Mouse (Mus musculus) midbrain, embryonic 13.5 days (tissue): ENCODE data around the gene Tcte3. TPM values are rescaled to one million over a fixed set of nuclear protein-coding genes. Genes with fewer than 3 reads are reported as not detected.
"Not testable (repeated sequence)": the region's sequence is repeated elsewhere in the genome, so short reads cannot be mapped to it uniquely, and the experiment has no call there.

Experiments used
- ATAC-seq: fragments of 200-750 bp; cut with Nextera tagmentation; 2 replicates; pipeline ENCODE4 v1.8.0; 2017; ENCODE audit warnings: mild to moderate bottlenecking, moderate TSS enrichment, moderate library complexity
- H3K27ac ChIP-seq: fragments of 300-500 bp; sonication (generic); 2 replicates; pipeline ENCODE4 v1.5.1; 2015; ENCODE audit warnings: inconsistent platforms, mild to moderate bottlenecking, moderate library complexity
- H3K27me3 ChIP-seq: fragments of 300-500 bp; sonication (generic); 2 replicates; pipeline ENCODE4 v1.6.1; 2015; ENCODE audit warnings: mild to moderate bottlenecking, inconsistent platforms
- H3K36me3 ChIP-seq: fragments of 300-500 bp; sonication (generic); 2 replicates; pipeline ENCODE4 v1.6.1; 2015; ENCODE audit warnings: mild to moderate bottlenecking, inconsistent platforms
- H3K4me1 ChIP-seq: fragments of 300-500 bp; sonication (generic); replicated peaks from 2 replicates; pipeline ENCODE4 v1.6.1; 2015; ENCODE audit warnings: inconsistent platforms
- H3K4me2 ChIP-seq: fragments of 300-500 bp; sonication (generic); replicated peaks from 2 replicates; pipeline ENCODE4 v1.6.1; 2015; ENCODE audit warnings: moderate library complexity, mild to moderate bottlenecking, inconsistent platforms
- H3K4me3 ChIP-seq: fragments of 300-500 bp; sonication (generic); replicated peaks from 2 replicates; pipeline ENCODE4 v1.5.1; 2015; ENCODE audit warnings: mild to moderate bottlenecking, inconsistent platforms
- H3K9ac ChIP-seq: fragments of 300-500 bp; sonication (generic); replicated peaks from 2 replicates; pipeline ENCODE4 v1.6.1; 2015; ENCODE audit warnings: mild to moderate bottlenecking, inconsistent platforms
- H3K9me3 ChIP-seq: fragments of 300-500 bp; sonication (generic); 2 replicates; pipeline ENCODE4 v1.6.1; 2016; ENCODE audit warnings: mild to moderate bottlenecking, inconsistent platforms
- WGBS: fragments of 180-500 bp; shearing (Covaris S2); methylation state at CpG from one replicate; pipeline ENCODE4 v1.1.7; 2015; 5-methylcytosine and 5-hydroxymethylcytosine counted together
- polyA plus RNA-seq: library from polyadenylated mRNA; unstranded; fragments of >200 nt; fragmentation: Nextera tagmentation; extraction: Ambion mirVana; gene quantifications from 2 replicates; pipeline ENCODE4 v1.2.1, GENCODE M21; 2015

The Tcte3 gene
- polyA plus RNA-seq = not detected in 2 replicates

DNA sequence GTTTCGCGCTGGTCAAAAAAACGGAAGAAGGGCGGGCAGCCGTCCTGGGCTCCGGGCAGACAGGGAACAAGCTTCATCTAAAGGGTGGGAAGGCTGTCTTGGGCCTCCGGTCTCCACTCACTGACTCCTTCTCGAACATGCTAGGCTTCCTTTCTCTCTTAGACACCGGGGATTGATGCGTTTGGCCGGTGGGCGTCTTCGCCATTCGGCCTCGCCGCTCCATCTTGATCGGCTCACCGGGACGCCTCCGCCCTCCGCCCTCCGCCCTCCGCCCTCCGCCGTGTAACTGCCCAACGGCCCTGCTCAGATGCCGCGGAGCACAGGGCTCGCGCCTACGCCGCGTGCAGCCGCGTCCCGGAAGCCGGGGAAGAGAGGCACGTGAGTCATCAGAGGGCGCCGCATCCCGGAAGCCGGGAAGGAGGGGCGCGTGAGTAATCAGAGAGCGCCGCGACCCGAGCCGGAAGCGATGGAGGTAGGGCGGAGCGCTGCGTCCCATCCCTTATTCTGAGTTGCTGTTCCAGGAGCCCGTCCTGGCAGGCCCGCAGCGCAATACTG lies at the start of gene Tcte3, which contains the start of the genes Ermard and Gm3448:
Gene Tcte3 (minus strand): TSS at position 314 of the 555 bp plus-strand sequence.
Gene Ermard (plus strand): TSS at position 34 of the 555 bp plus-strand sequence.
Gene Gm3448 (minus strand): TSS at position 363 of the 555 bp plus-strand sequence.
- not testable (repeated sequence) for H3K4me2 ChIP-seq, H3K36me3 ChIP-seq, H3K9ac ChIP-seq, H3K9me3 ChIP-seq, H3K27me3 ChIP-seq, H3K4me1 ChIP-seq, H3K27ac ChIP-seq
- ATAC-seq = peak; percentile 99
- H3K4me3 ChIP-seq = 0 out of 2 replicates have a peak within 1 kb of the TSS, but pooled peaks have one; percentile 21
- 0% methylated on average over 15 of the region's 56 CpGs for WGBS

DNA sequence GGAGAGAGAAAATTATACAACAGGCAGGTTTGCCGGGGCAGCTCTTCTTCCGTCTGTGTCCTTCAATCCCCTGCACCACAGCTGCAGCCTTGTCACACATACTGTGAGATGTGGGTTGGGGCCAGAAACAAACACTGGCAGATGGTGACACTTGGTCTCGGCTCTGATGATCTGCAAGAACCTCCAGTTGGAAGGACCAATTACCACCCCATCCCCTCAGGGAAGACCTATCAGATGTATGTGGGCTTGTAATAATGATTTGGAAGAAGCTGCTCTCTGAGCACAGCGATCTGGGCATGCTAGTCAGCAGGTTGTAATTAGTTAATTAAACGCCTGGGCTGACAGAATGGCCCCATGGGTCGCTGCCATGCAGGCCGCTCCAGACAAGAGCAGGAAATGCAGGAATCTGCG lies 47.3 kb upstream of the Tcte3 start:
- Histone ChIP-seq H3K36me3 (no peaks in the 10 kb centered on the region), H3K4me3 (no peak overlapping the region), H3K27me3 (no peaks in the 10 kb centered on the region), H3K4me2 (no peak overlapping the region), H3K9me3 (no peaks in the 10 kb centered on the region), H3K9ac (no peak overlapping the region), H3K27ac (peak overlapping the region; percentile 71), H3K4me1 (peaks cover 19% of the 10 kb centered on the region)
- 17% methylated on average over 8 of the region's 8 CpGs for WGBS
- ATAC-seq = peak; percentile 78

DNA sequence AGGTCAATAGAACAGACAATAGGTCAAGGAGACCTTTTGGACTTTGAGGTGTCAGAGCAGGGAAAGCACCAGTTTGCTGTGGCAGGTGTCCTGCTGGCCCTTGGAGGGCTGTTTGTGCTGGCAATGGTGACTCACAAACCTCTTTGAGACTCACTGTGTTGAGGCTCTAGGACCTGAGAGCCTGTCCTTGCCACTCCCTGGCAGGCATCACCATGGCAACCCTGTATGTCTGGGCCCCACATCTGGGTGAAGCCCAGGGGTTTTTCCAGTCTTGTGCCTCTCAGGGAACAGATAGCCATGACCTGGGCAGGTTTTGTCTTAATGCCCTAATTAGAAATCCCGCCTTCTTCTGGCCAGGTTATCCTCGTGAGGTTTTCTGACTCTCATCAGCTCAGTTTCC lies 46.9 kb upstream of the Tcte3 start:
- Histone ChIP-seq H3K4me1 (peaks cover 17% of the 10 kb centered on the region), H3K27me3 (no peaks in the 10 kb centered on the region), H3K36me3 (no peaks in the 10 kb centered on the region), H3K4me3 (no peak overlapping the region), H3K4me2 (no peak overlapping the region; the same call in 1 of the 2 replicates), H3K9ac (no peak overlapping the region; the same call in 1 of the 2 replicates), H3K27ac (peak overlapping the region; percentile 71), H3K9me3 (no peaks in the 10 kb centered on the region)
- 18% methylated on average over 2 of the region's 2 CpGs for WGBS
- peak; percentile 58 for ATAC-seq

DNA sequence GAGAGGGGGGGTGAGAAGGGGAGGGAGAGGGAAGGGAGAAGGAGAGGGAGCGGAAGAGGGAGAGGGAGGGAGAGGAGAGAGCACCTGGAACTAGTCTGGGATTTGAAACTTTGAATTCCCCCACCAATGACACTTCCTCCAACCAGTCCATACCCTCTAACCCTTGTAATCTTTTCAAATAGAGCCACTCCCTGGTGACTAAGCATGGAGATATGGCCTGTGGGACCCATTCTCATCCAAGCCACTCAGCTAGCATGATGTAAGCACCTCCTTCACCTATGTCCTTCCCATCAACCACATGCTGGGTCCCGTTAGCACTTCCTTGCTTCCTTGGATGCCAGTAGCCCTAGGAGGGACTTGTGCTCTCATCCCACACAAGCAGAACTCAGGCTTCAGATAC lies 43.7 kb upstream of the Tcte3 start:
- Histone ChIP-seq H3K36me3 (no peaks in the 10 kb centered on the region), H3K9me3 (no peaks in the 10 kb centered on the region), H3K27me3 (no peaks in the 10 kb centered on the region), H3K27ac (no peak overlapping the region), H3K9ac (no peak overlapping the region), H3K4me3 (no peak overlapping the region), H3K4me1 (peaks cover 17% of the 10 kb centered on the region), H3K4me2 (no peak overlapping the region)
- 77% methylated on average over 2 of the region's 2 CpGs for WGBS
- ATAC-seq = no peak

DNA sequence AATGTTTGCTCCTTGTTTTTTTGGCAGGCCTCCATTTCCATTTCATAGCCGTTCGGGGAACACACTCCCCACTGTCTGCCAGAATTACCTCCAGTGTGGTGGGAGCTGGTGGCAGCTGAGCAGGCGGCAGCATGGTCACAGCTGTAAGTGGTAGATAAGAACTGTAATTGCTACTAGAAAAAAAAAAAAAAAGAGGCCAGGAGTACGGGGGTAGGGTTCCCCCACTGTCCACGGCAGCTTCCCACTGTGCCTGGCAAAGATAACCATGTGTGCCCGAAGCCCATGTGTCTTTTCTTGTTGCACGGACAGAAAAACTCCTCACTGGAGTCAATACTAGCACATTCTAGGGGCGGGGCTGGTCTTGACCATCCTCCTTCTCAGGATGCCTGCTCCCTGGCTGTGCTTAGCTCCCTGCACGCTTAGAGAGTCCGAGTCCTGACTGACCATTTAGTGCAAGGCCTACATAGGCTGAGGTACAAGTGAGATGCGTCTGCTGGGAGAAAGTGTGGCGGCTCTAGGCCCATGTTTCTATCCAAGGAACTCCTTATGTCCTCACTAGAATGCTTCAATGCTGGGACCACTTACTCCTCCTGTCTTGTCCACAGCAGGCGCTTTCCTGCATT lies 43.0 kb upstream of the Tcte3 start:
- Histone ChIP-seq H3K9me3 (no peaks in the 10 kb centered on the region), H3K4me3 (no peak overlapping the region), H3K9ac (no peak overlapping the region), H3K4me1 (peaks cover 17% of the 10 kb centered on the region), H3K36me3 (no peaks in the 10 kb centered on the region), H3K4me2 (no peak overlapping the region), H3K27me3 (no peaks in the 10 kb centered on the region; the same call in 1 of the 2 replicates), H3K27ac (no peak overlapping the region)
- peak; percentile 43 for ATAC-seq
- WGBS = 74% methylated on average over 13 of the region's 13 CpGs

DNA sequence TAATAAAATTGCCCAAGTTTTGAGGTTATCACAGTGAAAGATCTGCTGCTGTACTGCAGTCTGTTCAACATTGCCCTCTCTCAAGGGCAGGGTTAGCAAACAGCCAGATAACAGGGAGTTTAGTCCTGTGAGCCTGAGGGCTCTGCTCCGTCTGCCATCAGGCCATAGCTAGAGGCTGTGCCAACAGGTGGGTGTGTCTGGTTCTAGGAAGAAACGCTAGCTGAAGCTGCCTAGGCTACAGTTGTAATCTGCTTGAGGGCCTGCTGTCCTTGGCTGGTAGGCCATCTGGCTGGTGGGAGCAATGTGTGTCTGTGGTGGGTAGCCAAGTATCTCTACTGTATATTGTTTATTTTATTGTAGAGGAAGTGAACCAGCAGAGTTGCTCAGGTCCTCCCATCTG lies 36.2 kb upstream of the Tcte3 start:
- H3K4me2 ChIP-seq = no peak overlapping the region
- H3K27me3 ChIP-seq = peaks cover 4% of the 10 kb centered on the region; the same call in 1 of the 2 replicates
- H3K9me3 ChIP-seq = no peaks in the 10 kb centered on the region
- no peak overlapping the region for H3K27ac ChIP-seq
- no peak overlapping the region for H3K4me3 ChIP-seq
- H3K4me1 ChIP-seq = 0 out of 2 replicates have a peak, but pooled peaks cover 2% of the 10 kb centered on the region
- 60% methylated on average over 2 of the region's 2 CpGs for WGBS
- no peak overlapping the region for H3K9ac ChIP-seq
- H3K36me3 ChIP-seq = no peaks in the 10 kb centered on the region
- no peak for ATAC-seq

DNA sequence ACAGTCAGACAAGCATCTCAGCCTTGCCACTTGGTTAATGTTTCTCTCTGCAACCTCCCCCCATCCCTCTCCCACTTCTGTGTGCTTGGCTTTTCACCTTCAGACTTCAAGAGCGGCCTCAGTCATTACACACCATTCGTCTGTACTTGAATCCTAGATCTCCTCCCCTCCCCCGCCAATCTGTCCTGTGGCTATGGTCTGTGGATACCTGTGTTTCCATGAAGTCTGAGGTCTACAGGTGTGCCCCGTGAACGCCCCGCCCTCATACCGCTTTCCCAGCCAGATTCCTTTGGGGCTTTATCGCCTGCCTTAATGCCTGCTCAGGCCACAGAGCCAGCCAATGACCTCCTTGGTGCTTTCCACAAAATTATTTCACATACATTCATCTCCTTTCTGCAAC lies 33.7 kb upstream of the Tcte3 start:
- Histone ChIP-seq H3K4me3 (no peak overlapping the region), H3K36me3 (no peaks in the 10 kb centered on the region), H3K4me1 (0 out of 2 replicates have a peak, but pooled peaks cover 2% of the 10 kb centered on the region), H3K4me2 (no peak overlapping the region), H3K27ac (no peak overlapping the region), H3K9ac (no peak overlapping the region), H3K9me3 (no peaks in the 10 kb centered on the region), H3K27me3 (peaks cover 4% of the 10 kb centered on the region; the same call in 1 of the 2 replicates)
- ATAC-seq = no peak
- 88% methylated on average over 8 of the region's 8 CpGs for WGBS

DNA sequence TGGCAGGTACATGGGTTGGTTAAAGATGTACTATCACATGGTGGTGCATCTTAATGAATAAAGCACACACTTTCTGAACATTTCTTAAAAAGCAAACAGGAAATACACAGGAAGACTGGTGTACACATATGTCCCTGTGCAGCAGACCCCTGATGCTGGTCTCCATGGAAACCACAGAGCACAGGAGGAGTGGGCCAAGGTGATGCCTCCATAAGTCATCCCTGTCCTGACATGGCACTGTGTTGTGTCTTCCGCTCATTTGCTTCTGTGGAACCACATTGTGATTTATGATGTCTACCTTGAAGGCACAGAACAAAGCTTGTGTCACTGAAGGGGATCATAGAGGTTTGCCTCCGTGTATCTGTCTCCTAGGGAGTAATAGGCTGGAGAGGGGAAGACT lies 30.9 kb upstream of the Tcte3 start:
- ATAC-seq = no peak
- no peaks in the 10 kb centered on the region for H3K9me3 ChIP-seq
- H3K4me1 ChIP-seq = 0 out of 2 replicates have a peak, but pooled peaks cover 2% of the 10 kb centered on the region
- H3K4me2 ChIP-seq = no peak overlapping the region
- H3K4me3 ChIP-seq = no peak overlapping the region
- H3K36me3 ChIP-seq = no peaks in the 10 kb centered on the region
- no peak overlapping the region; the same call in 1 of the 2 replicates for H3K9ac ChIP-seq
- H3K27me3 ChIP-seq = peaks cover 4% of the 10 kb centered on the region; the same call in 1 of the 2 replicates
- no peak overlapping the region for H3K27ac ChIP-seq
- 94% methylated on average over 2 of the region's 2 CpGs for WGBS

DNA sequence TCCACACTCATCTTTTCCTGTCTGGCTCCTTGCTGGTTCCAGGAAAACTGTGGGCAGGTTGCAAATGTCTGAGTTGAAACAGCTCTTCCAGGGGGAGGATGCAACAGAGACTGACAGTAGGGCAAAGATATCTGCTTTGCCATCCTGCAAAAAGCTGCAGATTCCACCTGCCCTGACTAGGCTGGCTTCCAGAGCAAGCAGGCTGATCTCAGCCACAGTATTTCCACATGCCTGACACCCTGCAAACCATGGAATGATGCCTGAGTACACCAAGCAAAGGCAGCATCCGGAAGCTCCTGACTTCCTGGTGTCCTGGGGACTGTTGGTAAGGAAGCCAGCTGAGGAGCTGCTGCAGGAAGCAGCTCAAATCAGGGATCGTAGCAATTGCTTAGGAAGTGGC lies 27.8 kb upstream of the Tcte3 start:
- Histone ChIP-seq H3K27ac (no peak overlapping the region), H3K36me3 (peaks cover 3% of the 10 kb centered on the region; the same call in 1 of the 2 replicates), H3K9me3 (no peaks in the 10 kb centered on the region), H3K27me3 (peaks cover 4% of the 10 kb centered on the region; the same call in 1 of the 2 replicates), H3K9ac (no peak overlapping the region), H3K4me1 (peaks cover 8% of the 10 kb centered on the region), H3K4me3 (no peak overlapping the region), H3K4me2 (no peak overlapping the region)
- ATAC-seq = no peak
- WGBS = 81% methylated on average over 2 of the region's 2 CpGs

DNA sequence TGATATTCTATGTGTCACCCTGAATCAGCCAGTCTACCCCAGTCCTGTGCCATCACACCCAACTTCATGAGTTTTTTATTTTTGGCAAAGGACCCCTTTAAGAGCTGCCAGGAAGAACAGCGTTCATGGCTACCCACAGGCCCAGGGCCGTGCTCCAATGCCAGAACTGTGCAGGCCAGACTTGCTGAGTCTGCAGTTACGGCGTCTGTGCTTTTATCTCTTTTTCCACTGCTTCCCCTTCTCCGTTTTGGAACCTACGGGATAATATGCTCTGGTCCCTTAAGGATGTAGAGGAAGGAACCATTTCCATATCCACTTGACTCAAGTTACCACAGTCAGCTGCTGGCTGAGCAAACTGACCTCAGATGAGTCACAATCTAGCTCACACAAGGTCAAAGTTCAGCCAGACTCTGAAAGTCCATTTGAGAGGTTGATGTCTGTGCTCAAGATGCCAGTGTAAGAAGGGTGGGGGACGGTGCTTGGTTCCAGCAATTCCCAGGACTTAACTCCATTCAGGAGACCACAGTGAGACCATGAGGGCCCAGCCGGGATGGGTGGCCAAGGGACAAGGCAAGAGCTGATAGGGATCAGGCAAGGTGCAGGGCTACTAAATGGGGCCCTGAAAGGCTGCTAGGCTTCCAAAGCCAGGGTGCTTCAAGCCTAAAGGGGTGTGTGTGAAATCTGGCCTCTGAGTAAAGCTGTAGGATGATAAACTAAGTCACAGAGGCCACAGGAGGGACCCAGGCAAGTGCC lies 26.9 kb upstream of the Tcte3 start:
- Histone ChIP-seq H3K27ac (no peak overlapping the region), H3K4me2 (no peak overlapping the region), H3K4me1 (peaks cover 8% of the 10 kb centered on the region), H3K9ac (no peak overlapping the region), H3K4me3 (no peak overlapping the region), H3K27me3 (peaks cover 4% of the 10 kb centered on the region; the same call in 1 of the 2 replicates), H3K36me3 (peaks cover 12% of the 10 kb centered on the region), H3K9me3 (no peaks in the 10 kb centered on the region)
- WGBS = 81% methylated on average over 8 of the region's 8 CpGs
- ATAC-seq = no peak

DNA sequence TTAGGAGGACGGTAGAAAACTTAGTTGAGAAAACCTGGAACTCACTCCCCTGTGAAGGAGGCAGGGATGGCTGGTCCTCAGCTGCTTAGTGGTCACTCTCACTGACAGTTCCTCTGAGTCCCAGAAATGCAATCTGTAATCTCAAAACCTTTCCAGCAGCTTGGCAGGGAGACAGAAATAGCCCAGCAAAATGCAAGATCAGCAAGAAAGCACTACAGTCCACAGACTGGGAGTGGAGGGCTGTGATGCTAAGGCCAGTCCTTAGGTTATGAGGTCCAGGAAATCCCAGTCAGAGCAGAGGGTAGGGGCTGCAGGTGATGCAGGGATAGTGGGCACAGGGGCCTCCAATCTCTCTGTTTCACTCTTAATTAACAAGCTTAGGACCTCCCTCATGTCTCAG lies 25.6 kb upstream of the Tcte3 start:
- peaks cover 4% of the 10 kb centered on the region; the same call in 1 of the 2 replicates for H3K27me3 ChIP-seq
- WGBS = 67% methylated on average over 1 of the region's 1 CpGs

DNA sequence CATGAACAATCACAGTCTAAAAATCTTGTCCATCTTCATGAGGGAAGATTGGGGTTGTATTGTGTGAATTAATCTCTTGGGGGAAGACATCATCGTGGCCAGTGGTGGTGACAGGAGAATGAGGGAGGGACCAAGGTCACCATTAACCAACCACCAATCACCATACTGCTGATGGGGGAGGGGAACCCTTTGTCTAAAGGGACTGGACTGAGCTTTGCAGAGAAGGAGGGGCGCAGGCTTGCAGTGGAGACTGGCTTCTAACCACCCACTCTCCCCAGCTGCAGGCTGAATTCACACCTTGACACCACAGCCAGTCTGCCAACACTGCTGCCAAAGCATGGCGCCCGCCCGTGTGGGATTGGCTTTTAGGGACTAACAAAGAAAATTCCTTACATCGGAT lies 24.8 kb upstream of the Tcte3 start:
- WGBS = 39% methylated on average over 6 of the region's 6 CpGs
- Histone ChIP-seq H3K9me3 (no peaks in the 10 kb centered on the region), H3K4me2 (peak overlapping the region; percentile 41), H3K27ac (peak overlapping the region; percentile 69), H3K4me3 (peak overlapping the region; percentile 22), H3K4me1 (peaks cover 8% of the 10 kb centered on the region), H3K9ac (peak overlapping the region; percentile 59), H3K36me3 (peaks cover 34% of the 10 kb centered on the region), H3K27me3 (peaks cover 4% of the 10 kb centered on the region; the same call in 1 of the 2 replicates)
- peak; percentile 91 for ATAC-seq

More for the DNA sequence above, 25.6 kb upstream of the Tcte3 start:
- Histone ChIP-seq H3K36me3 (peaks cover 25% of the 10 kb centered on the region), H3K4me1 (peaks cover 8% of the 10 kb centered on the region), H3K9me3 (no peaks in the 10 kb centered on the region), H3K4me3 (no peak overlapping the region), H3K4me2 (no peak overlapping the region), H3K9ac (no peak overlapping the region), H3K27ac (no peak overlapping the region)
- no peak for ATAC-seq
